Mouse (Mus musculus) spleen, adult 2 months (tissue): ENCODE results near the gene Megf8. TPM values are rescaled to one million over a fixed set of nuclear protein-coding genes. Genes with fewer than 3 reads are reported as not detected.

Experiments
- DNase-seq, 2 experiments: peaks; one replicate each; pipeline versions ENCODE4 v3.0.0 to v3.0.0-alpha.2; 2012 to 2021; ENCODE audit warnings: low spot score in 2 of 2, low read depth in 1 of 2
- H3K27ac ChIP-seq: fragments of 200-500 bp; 2 replicates; pipeline ENCODE4 v1.5.1; 2012; ENCODE audit warnings: low read length, inconsistent platforms; ENCODE audit not compliant: insufficient read depth
- H3K27me3 ChIP-seq: fragments of 200-500 bp; 2 replicates; pipeline ENCODE4 v1.6.1; 2012; ENCODE audit warnings: mild to moderate bottlenecking, moderate library complexity, low read length, inconsistent platforms; ENCODE audit not compliant: control insufficient read depth, insufficient read depth
- H3K36me3 ChIP-seq: fragments of 200-500 bp; 2 replicates; pipeline ENCODE4 v1.6.1; 2012; ENCODE audit warnings: mild to moderate bottlenecking, low read length, inconsistent platforms; ENCODE audit not compliant: control insufficient read depth, insufficient read depth
- H3K4me1 ChIP-seq: fragments of 200-500 bp; 2 replicates; pipeline ENCODE4 v1.6.1; 2011; ENCODE audit warnings: inconsistent platforms; ENCODE audit not compliant: control insufficient read depth, insufficient read depth, insufficient read length
- H3K4me3 ChIP-seq: fragments of 200-500 bp; 2 replicates; pipeline ENCODE4 v1.5.1; 2011; ENCODE audit warnings: mild to moderate bottlenecking, inconsistent platforms; ENCODE audit not compliant: insufficient read depth, insufficient read length; ENCODE audit errors: extremely low read depth
- CTCF ChIP-seq: fragments of 200-500 bp; IDR thresholded peaks from 2 replicates; pipeline ENCODE4 v1.5.1; 2011; ENCODE audit warnings: mild to moderate bottlenecking, inconsistent platforms; ENCODE audit not compliant: insufficient read depth, insufficient read length, insufficient replicate concordance; ENCODE audit errors: extremely low read depth
- POLR2A ChIP-seq: fragments of 200-500 bp; IDR thresholded peaks from 2 replicates; pipeline ENCODE4 v1.6.1; 2011; ENCODE audit warnings: low read depth, low read length, inconsistent platforms
- WGBS: fragments of 180-500 bp; shearing (Covaris S2); methylation state at CpG from one replicate; pipeline ENCODE4 v1.1.7; 2018; 5-methylcytosine and 5-hydroxymethylcytosine counted together
- polyA plus RNA-seq: library from polyadenylated mRNA; depleted of rRNA; stranded (reverse); fragments of >200 nt; gene quantifications from 2 replicates; pipeline ENCODE4 v1.2.3, GENCODE M21; 2012

The Megf8 gene
- polyA plus RNA-seq, 1 experiment, result 11.0 TPM

GRCm38 (mm10) chr7:25279861-25280791 is 36.8 kb upstream of the Megf8 start:
- peaks cover 37% of the 10 kb centered on the region for H3K4me1 ChIP-seq
- H3K27ac ChIP-seq, result peak overlapping the region; percentile 97
- no peak for DNase-seq
- H3K4me3 ChIP-seq, result peak overlapping the region; percentile 75
- H3K27me3 ChIP-seq, result no peaks in the 10 kb centered on the region
- 22% methylated on average over 6 of the region's 6 CpGs for WGBS
- TF ChIP-seq CTCF (no peak), POLR2A (no peak)
- peaks cover 3% of the 10 kb centered on the region for H3K36me3 ChIP-seq

GRCm38 (mm10) chr7:25281166-25281733 is 35.7 kb upstream of the Megf8 start:
- Histone ChIP-seq H3K4me3 (peak overlapping the region; percentile 58; the same call in 1 of the 2 replicates), H3K27me3 (no peaks in the 10 kb centered on the region), H3K4me1 (peaks cover 37% of the 10 kb centered on the region), H3K36me3 (peaks cover 14% of the 10 kb centered on the region), H3K27ac (peak overlapping the region; percentile 96)
- TF ChIP-seq CTCF (no peak), POLR2A (no peak)
- DNase-seq, result no peak
- WGBS, result 29% methylated on average over 12 of the region's 12 CpGs

- peak; percentile 94 to 97 for DNase-seq
- TF ChIP-seq CTCF, result no peak
- peak; percentile 78 for TF ChIP-seq POLR2A
- Histone ChIP-seq H3K4me3 (peak overlapping the region; percentile 84), H3K27me3 (no peaks in the 10 kb centered on the region), H3K4me1 (peaks cover 37% of the 10 kb centered on the region), H3K36me3 (peaks cover 19% of the 10 kb centered on the region), H3K27ac (peak overlapping the region; percentile 97)
- 1% methylated on average over 70 of the region's 108 CpGs for WGBS
Observed at GRCm38 (mm10) chr7:25281734-25282601, 35.0 kb upstream of the Megf8 start.

- peak overlapping the region; percentile 56 for H3K27ac ChIP-seq
- H3K27me3 ChIP-seq, result no peaks in the 10 kb centered on the region
- WGBS, result 2% methylated on average over 33 of the region's 36 CpGs
- H3K4me1 ChIP-seq, result peaks cover 32% of the 10 kb centered on the region; the same call in 1 of the 2 replicates
- no peak for DNase-seq
- peaks cover 27% of the 10 kb centered on the region for H3K36me3 ChIP-seq
- TF ChIP-seq CTCF (no peak), POLR2A (no peak)
- peak overlapping the region; percentile 84 for H3K4me3 ChIP-seq
Observed at GRCm38 (mm10) chr7:25282731-25283211, 34.2 kb upstream of the Megf8 start.

- peaks cover 30% of the 10 kb centered on the region; the same call in 1 of the 2 replicates for H3K4me1 ChIP-seq
- H3K36me3 ChIP-seq, result peaks cover 36% of the 10 kb centered on the region
- 19% methylated on average over 5 of the region's 5 CpGs for WGBS
- no peaks in the 10 kb centered on the region for H3K27me3 ChIP-seq
- no peak overlapping the region for H3K27ac ChIP-seq
- DNase-seq, result no peak
- peak overlapping the region; percentile 84; the same call in 1 of the 2 replicates for H3K4me3 ChIP-seq
- TF ChIP-seq POLR2A (no peak), CTCF (no peak)
Observed at GRCm38 (mm10) chr7:25283637-25284036, 33.3 kb upstream of the Megf8 start.

GRCm38 (mm10) chr7:25284171-25284570 is 32.8 kb upstream of the Megf8 start:
- H3K4me3 ChIP-seq, result no peak overlapping the region
- H3K4me1 ChIP-seq, result peaks cover 30% of the 10 kb centered on the region; the same call in 1 of the 2 replicates
- no peak for DNase-seq
- no peak overlapping the region for H3K27ac ChIP-seq
- H3K36me3 ChIP-seq, result peaks cover 41% of the 10 kb centered on the region
- WGBS, result 75% methylated on average over 2 of the region's 2 CpGs
- TF ChIP-seq CTCF (no peak), POLR2A (no peak)
- H3K27me3 ChIP-seq, result no peaks in the 10 kb centered on the region
